Mouse (Mus musculus): ENCODE data around the gene Krt73. TPM values are rescaled to one million over a fixed set of nuclear protein-coding genes. Genes with fewer than 3 reads are reported as not detected.
A peak's percentile ranks its signal among the peaks of the same experiment; 100 is the strongest.

The Krt73 gene
- polyA plus RNA-seq, 1 experiment from 2014 or later: 0.19 TPM

GRCm38 (mm10) chr15:101773420-101773819 is 28.7 kb downstream of the Krt73 start:
- no peak overlapping the region for H3K27ac ChIP-seq
- no peak for ATAC-seq (ENCODE audit: low FRiP score)
- WGBS: 88% methylated on average over 10 of the region's 10 CpGs

GRCm38 (mm10) chr15:101772711-101773081 is 29.4 kb downstream of the Krt73 start:
- no peak overlapping the region for H3K4me3 ChIP-seq (replicated peaks)
- WGBS: 11% methylated on average over 5 of the region's 5 CpGs
- H3K27ac ChIP-seq: no peak overlapping the region
- no peak overlapping the region for H3K9ac ChIP-seq
- H3K4me2 ChIP-seq: no peak overlapping the region
- no peaks in the 10 kb centered on the region for H3K9me3 ChIP-seq
- no peaks in the 10 kb centered on the region for H3K36me3 ChIP-seq (replicated peaks)
- H3K4me1 ChIP-seq: peaks cover 4% of the 10 kb centered on the region
- H3K27me3 ChIP-seq: peaks cover 4% of the 10 kb centered on the region; the same call in 1 of the 2 replicates
- peak; percentile 60 for ATAC-seq (ENCODE audit: low FRiP score)

More at GRCm38 (mm10) chr15:101773420-101773819, 28.7 kb downstream of the Krt73 start:
- Histone ChIP-seq H3K4me1 (peaks cover 4% of the 10 kb centered on the region), H3K9ac (no peak overlapping the region), H3K27me3 (peaks cover 4% of the 10 kb centered on the region; the same call in 1 of the 2 replicates), H3K36me3 (replicated peaks) (no peaks in the 10 kb centered on the region), H3K9me3 (no peaks in the 10 kb centered on the region), H3K4me2 (no peak overlapping the region), H3K4me3 (replicated peaks) (no peak overlapping the region)

DNA sequence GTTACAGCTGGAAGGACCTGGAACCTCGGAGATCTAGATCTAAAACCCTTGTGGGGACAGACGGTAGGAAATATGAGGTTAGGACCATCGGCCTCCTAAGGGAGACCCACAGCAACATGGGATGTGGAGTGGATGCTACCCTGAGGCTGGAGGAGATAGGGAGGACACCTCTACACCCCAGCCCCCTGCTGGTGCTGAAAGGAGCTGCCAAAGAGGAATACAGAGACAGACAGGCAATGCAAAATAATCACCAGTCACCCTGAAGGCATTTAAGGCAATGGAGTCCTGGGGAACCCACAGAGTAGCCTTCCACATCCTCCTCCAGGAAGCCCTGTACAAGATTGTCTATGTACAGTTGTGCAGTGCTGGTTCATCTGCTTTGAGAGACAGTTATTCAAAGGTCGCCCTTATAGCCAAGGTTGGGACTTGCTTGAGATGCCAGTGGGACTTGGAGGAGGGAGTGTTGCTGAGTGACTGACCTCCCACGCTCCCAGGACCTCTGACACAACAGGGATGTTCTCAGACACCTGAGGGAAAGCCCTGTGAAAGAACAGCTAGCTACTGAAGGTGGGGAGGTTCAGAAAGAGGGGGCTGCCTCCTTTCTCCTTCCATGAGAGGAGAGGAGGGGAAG is 30.0 kb downstream of the Krt73 start:
- H3K27ac ChIP-seq: no peak overlapping the region
- no peak overlapping the region for H3K4me3 ChIP-seq (replicated peaks)
- H3K4me2 ChIP-seq: no peak overlapping the region
- WGBS: 78% methylated on average over 5 of the region's 5 CpGs
- H3K9ac ChIP-seq: no peak overlapping the region
- H3K4me1 ChIP-seq: peaks cover 4% of the 10 kb centered on the region
- no peaks in the 10 kb centered on the region for H3K9me3 ChIP-seq
- no peak for ATAC-seq (ENCODE audit: low FRiP score)
- H3K27me3 ChIP-seq: peaks cover 4% of the 10 kb centered on the region; the same call in 1 of the 2 replicates
- no peaks in the 10 kb centered on the region for H3K36me3 ChIP-seq (replicated peaks)

DNA sequence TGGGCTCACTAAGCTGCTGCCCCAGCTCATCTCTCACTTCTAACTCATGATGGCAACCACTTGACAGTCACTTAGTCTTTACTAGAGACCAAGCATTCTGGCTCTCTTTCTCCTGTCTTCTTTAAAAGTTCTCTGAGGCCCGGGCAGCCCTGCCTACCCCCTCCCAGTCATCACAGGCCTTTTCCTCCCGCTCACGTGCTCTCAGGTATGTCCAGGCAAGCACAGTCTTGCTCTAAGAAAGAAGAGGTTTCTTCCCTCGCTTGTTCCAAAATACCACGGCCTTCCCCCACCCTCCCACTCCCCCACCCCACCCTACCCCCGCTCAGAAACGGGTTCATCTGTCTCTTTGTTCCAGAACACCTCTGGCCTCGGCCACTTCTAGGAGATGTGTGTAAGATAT is 31.9 kb downstream of the Krt73 start:
- Histone ChIP-seq H3K4me1 (peaks cover 4% of the 10 kb centered on the region), H3K27ac (no peak overlapping the region)
- WGBS: 52% methylated on average over 8 of the region's 8 CpGs

More for the DNA sequence above, 31.9 kb downstream of the Krt73 start:
- H3K4me3 ChIP-seq (replicated peaks): no peak overlapping the region
- H3K36me3 ChIP-seq (replicated peaks): no peaks in the 10 kb centered on the region
- ATAC-seq (ENCODE audit: low FRiP score): no peak
- peaks cover 4% of the 10 kb centered on the region; the same call in 1 of the 2 replicates for H3K27me3 ChIP-seq
- no peaks in the 10 kb centered on the region for H3K9me3 ChIP-seq
- H3K4me2 ChIP-seq: no peak overlapping the region
- H3K9ac ChIP-seq: no peak overlapping the region

Other genes starting within 250 kb of the Krt73 start
- gene Krt90, start 239.4 kb downstream of the Krt73 start, polyA plus RNA-seq (2016; fragmentation: Nextera tagmentation; extraction: Ambion mirVana): 0.11 and 0.22 TPM in 2 replicates
- gene Krt75, start 228.4 kb downstream of the Krt73 start, polyA plus RNA-seq (2016; fragmentation: Nextera tagmentation; extraction: Ambion mirVana): 0.09 and 0.12 TPM in 2 replicates
- gene Gm5414, start 174.2 kb downstream of the Krt73 start, polyA plus RNA-seq (2016; fragmentation: Nextera tagmentation; extraction: Ambion mirVana): not detected in 2 replicates
- not detected in 2 replicates for gene Gm5478, start 155.0 kb downstream of the Krt73 start, polyA plus RNA-seq (2016; fragmentation: Nextera tagmentation; extraction: Ambion mirVana)
- not detected in 2 replicates for gene Krt6b, start 122.1 kb downstream of the Krt73 start, polyA plus RNA-seq (2016; fragmentation: Nextera tagmentation; extraction: Ambion mirVana)
- not detected in 2 replicates for gene Krt6a, start 108.0 kb downstream of the Krt73 start, polyA plus RNA-seq (2016; fragmentation: Nextera tagmentation; extraction: Ambion mirVana)
- gene Krt5, start 89.4 kb downstream of the Krt73 start, polyA plus RNA-seq (2016; fragmentation: Nextera tagmentation; extraction: Ambion mirVana): 3.7 and 6.3 TPM in 2 replicates
- not detected in 2 replicates for gene Krt71, start 59.2 kb downstream of the Krt73 start, polyA plus RNA-seq (2016; fragmentation: Nextera tagmentation; extraction: Ambion mirVana)
- not detected in 2 replicates for gene Krt72, start 15.9 kb downstream of the Krt73 start, polyA plus RNA-seq (2016; fragmentation: Nextera tagmentation; extraction: Ambion mirVana)
- not detected in 2 replicates for gene Krt2, start 15.8 kb upstream of the Krt73 start, polyA plus RNA-seq (2016; fragmentation: Nextera tagmentation; extraction: Ambion mirVana)
- gene Krt1, start 48.4 kb upstream of the Krt73 start, polyA plus RNA-seq (2016; fragmentation: Nextera tagmentation; extraction: Ambion mirVana): 4.0 and 4.5 TPM in 2 replicates
- not detected in 2 replicates for gene Krt77, start 67.4 kb upstream of the Krt73 start, polyA plus RNA-seq (2016; fragmentation: Nextera tagmentation; extraction: Ambion mirVana)
- not detected in 2 replicates for gene Krt76, start 90.6 kb upstream of the Krt73 start, polyA plus RNA-seq (2016; fragmentation: Nextera tagmentation; extraction: Ambion mirVana)
- not detected in 2 replicates for gene Krt4, start 122.4 kb upstream of the Krt73 start, polyA plus RNA-seq (2016; fragmentation: Nextera tagmentation; extraction: Ambion mirVana)
- gene Krt79, start 138.0 kb upstream of the Krt73 start, polyA plus RNA-seq (2016; fragmentation: Nextera tagmentation; extraction: Ambion mirVana): 0.08 and 0.15 TPM in 2 replicates
- not detected in 2 replicates for gene Krt78, start 151.9 kb upstream of the Krt73 start, polyA plus RNA-seq (2016; fragmentation: Nextera tagmentation; extraction: Ambion mirVana)
- gene Krt8, start 202.1 kb upstream of the Krt73 start, polyA plus RNA-seq (2016; fragmentation: Nextera tagmentation; extraction: Ambion mirVana): 10.0 and 13.4 TPM in 2 replicates
- gene Krt18, start 225.8 kb upstream of the Krt73 start, polyA plus RNA-seq (2016; fragmentation: Nextera tagmentation; extraction: Ambion mirVana): 9.4 and 13.6 TPM in 2 replicates